Mouse (Mus musculus) embryo, embryonic 11.5 days (tissue): Measurements from ENCODE around the gene Fmnl1.

Experiments
- DNase-seq: peaks from one replicate; pipeline ENCODE4 v3.0.0-alpha.2; 2012; ENCODE audit warnings: low read depth, low spot score

The Fmnl1 gene

DNA sequence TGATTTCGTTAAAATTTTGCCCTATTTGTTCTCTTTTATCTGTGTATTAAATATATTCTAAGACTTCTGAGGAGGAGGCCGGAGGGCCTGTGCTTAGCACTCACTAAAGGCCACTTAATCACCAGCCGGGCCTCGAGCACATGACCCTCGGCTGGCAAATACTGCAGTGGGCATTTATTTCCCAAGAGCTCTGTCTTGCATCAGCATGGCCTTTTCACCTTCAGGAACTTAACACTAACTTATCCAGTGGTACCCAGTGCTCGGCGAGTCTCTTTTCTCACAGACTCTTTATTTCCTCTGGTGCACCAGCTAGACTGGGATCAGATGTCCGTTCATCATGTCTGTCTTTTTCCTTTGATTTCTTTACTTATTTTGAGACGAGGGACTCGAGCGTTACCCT, 10.2 kb upstream of the Fmnl1 start:
- no peak for DNase-seq

DNA sequence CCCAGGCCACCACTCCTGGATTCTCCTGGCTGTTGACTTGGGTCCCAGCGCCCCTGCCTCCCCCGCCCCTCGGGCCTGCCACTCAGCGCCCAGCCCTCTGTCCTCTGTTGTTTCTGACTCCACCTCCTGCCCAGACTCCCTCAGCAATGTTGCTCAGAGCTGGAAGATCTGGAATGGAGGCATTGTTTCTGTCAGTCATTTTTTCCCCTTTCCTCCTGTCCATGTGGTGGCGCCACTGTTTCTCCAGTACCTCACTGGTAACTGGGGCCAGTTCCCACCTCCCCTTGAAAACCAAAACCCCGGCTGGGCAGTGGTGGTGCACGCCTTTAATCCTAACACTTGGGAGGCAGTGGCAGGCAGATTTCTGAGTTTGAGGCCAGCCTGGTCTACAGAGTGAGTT, 9.5 kb upstream of the Fmnl1 start:
- DNase-seq = no peak

DNA sequence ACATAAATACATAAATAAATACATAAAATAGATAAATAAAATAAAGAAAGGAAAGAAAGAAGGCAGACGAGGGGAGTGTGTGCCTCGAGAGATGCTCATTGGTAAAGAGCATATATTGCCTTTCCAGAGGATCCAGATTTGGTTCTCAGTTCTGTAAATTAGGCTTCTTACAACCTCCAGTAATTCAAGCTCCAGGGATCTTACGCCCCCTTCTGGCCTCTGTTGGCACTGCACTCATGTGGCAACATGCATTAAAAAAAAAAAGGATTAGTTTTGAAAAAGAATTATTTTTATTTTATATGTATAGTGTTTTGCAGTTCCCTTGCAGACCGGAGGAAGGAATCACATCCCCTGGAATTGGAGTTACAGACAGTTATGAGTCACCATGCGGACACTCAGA, 8.8 kb upstream of the Fmnl1 start:
- no peak for DNase-seq

DNA sequence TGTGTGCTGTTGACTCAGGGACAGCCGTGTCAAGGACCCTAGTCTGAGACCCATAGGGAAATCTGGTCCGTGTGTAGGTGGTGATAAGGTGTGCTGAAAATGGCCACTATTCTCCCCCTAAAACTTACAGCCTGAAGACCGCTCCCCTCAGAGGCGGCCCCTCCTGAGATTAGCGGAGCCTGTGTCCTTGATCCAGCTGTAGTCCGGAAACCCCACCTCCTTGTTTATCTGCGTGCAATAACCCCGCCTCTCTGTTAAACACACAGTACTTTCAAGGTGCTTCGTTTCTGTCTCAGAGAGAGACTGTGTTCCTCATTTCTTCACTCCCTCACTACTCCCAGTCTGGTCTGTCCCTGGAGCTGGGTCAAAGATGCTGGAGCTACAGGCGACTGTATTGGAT, 6.5 kb upstream of the Fmnl1 start:
- DNase-seq = no peak

DNA sequence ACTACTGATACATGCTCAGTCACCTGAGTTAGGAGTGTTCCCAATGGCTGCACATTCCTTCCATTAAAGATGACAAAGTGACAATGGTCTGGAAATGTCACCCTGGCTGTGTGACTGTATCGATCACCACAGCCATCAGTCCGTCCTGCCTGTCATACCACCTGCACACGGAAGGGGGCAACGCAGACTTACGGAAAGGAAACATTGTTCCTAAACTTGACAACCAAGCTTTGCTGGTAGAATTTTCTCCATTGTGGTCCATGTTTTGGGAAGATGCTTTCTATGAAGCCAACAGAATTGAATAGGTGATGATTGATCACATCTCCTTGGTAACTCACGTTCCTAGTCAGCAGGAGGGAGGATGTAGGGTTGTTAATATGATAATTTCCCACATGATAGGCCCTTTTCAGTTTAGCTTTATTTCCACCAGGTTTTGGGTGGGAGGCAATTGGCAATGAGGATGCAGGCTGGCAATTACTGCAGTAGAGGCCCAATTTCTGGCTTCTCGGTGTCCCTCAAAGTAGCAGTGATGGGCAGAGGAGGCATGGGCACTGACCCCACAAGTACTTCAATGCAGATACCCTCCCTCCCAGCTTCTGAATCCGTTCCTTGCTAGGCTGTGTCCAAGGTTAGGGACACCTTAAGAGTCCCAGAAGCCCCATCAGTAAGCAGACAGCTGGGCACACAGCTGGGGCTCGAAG, 2.1 kb upstream of the Fmnl1 start:
- no peak for DNase-seq

DNA sequence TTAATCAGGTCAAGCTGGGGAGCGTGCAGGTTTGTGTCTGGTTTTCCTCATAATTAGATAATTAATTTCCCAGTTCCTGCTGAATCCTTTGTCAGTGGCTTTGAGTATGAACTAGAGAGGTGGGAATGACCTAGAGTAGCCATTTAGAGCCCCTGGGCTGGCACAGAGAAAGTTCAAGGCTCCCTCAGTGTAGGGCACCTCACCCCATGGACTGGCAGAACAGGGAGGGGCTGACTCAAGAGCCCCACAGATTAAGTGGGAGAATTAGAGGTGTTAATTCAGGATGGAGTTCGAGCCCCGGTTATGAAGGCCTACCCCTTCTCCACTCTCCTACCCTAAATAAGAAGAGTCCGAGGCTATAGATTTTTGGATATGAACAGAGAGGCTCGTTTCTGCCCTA, 1.2 kb upstream of the Fmnl1 start:
- DNase-seq = no peak

DNA sequence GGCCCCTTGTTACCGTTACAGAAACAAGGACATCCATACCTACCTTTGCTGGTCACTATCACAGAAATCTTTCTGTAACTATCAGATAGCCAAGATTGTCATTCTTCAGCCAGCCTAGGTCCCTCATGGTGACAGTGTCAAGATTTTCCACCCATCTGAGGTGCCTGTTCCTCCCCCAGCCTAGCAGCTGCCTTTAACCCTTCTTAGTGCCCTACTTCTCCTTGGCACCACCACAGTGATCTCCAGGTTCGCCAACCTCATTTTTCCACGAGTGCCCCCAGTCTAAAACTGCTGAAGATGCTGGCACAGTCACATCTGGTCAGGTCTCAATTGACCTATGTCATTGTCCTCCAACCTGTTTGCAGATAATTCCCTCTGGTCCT, 805 bp upstream of the Fmnl1 start:
- DNase-seq = no peak

DNA sequence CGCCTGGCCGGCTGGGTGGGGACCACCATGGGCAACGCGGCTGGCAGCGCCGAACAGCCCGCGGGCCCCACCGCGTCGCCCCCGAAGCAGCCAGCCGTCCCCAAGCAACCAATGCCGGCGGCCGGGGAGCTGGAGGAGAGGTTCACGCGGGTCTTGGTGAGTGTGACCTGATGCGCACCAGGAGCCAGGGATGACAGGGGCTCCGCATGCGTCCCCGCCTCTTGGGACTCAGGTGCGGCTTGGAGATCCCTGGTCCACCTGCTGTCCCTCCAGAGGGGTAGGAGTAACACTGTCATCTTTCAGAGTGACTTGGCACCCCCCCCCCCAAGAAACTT, 346 bp downstream of the Fmnl1 start:
- DNase-seq = no peak

DNA sequence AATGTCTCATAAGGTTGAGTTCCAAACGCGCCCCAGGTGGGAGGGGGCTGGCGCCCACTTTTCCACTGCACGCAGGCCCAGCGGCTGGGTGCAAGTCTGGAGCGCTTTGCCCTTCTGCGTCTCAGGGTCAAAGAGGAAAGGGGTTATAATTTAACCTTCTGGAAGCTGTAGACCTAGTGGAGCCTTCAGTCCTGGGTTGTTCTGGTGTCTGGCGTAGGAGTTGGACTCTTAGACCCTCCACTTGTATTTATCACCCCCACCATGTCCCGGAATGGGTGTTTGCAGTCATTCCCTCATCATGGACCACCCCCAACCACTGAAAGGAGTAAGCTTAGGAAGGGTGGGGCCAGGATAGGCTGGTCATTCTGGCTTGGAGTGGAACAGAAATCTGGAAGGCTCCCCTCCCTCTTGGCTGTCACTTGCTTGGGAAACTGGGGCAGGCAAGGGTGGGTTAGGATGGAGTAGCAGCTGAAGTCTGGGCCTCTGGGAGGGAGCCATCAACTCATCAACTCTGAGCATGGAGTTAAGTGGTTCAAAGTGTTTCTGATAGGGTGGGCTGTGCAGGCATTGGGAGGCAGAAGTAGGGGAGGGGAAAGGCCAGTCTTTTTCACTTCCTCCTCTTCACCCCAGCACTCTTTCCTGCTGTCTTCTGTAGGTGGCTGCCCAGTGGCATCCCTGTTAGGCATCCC, 940 bp downstream of the Fmnl1 start:
- no peak for DNase-seq

DNA sequence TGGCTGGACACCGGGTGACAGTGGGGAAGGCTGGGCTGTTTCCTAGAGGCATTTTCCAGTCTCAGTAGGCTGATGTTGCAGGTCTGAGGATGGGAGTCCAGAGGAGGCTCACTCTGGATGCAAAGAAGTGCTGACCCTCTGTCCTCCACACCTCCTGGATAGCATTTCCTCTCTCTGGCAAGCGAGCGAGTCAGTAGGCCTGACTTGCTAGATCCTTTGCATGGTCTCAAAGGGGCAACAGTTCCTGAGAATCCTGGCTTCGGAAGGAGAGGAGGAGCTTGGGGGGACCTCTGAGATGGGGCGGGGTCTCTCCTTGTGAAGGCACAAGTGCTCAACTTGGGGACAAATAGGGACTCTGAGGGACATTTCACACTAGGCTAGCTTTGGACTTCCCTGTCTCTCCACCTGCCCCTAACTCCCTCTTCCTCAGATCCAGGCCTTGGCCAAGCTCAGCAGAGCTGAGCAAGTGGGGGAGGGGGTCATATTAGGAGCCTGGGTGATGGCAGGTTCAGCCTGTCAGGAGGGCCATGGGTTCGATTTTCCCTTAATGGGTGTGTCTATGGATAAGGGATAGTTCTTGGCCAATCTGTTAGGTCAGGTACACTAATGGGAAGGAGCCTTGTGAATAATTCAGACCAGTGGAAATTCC, 1.6 kb downstream of the Fmnl1 start:
- no peak for DNase-seq

DNA sequence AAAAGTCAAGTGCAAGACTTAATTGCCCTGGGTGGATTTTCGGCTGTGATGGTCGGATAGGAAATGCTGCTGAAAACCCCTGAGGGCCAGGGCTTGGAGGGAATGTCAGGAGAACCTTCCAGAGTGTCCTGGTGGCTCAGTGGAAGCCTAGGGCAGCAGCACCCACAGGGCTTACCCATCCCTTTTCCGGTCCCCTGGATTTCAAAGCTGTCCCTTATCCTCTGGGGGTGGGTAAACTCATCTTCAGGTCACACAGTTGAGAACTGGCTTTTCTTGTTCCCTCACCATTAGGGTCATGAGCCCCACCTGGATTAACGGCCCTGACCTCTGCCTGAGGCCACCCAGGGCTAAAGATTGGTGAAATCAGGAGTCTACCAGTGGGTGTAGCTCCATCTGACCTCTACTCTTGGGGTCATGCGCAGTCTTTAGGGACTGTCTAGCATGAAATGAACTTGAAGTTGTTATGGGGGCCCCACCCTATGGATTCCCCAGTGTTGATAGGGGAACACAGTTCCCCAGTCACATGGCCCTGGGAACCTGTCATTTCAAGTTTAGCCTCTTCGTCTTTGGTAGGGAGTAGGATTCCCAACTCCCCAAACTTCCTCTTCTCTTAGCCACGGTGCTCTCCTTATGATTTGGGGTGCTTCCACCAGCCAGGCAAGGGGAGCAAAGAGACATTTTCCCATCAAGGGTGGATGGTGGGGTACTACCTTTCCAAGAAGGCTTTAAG, 2.3 kb downstream of the Fmnl1 start:
- no peak for DNase-seq

DNA sequence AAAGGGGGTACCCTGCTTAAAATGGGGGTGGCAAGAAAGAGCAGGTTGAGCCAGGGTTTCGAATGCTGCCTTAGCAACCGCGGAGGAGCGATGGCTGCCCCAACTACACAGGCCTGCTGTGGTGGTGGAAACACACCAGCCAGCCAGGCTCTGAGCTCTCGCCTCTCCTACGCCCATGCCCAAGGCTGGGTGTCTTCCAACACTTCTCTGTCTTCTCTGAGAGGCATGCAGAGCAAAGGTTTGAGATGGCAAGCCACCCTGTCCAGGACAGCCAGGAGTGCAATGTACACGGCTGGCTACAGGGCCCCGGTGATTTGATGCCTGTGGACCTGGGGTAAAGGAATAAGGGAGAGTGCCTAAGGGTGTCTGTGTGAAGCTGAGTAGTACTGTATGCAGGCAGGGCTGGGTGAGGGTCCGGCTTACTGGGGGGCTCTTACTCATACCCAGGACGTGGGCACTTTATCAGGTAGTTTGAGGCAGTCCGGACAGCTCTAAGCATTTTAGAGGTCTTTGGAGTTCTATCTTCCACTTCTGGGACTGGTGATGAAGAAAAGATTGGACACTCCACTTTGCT, 3.0 kb downstream of the Fmnl1 start:
- no peak for DNase-seq

DNA sequence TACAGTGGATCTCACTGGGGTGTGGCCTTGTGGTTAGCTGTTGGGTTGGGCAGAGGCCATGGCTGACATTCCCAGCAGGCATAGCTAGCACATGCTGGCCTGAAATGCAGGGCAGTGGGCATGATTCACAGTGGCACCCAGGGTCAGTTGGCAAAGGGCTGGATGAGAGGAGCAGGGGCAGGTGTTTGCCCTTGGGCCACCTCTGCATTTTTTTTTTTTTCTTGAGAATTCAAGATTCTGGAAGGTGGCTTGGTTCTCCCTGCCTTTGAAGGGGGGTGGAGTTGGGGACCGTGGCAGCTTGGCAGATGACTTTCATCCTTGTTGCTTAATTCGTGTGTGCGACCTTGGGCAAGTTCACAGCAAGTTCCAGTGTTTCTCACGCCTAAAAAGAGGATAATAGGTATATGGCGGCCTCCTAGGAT, 3.5 kb downstream of the Fmnl1 start:
- no peak for DNase-seq

DNA sequence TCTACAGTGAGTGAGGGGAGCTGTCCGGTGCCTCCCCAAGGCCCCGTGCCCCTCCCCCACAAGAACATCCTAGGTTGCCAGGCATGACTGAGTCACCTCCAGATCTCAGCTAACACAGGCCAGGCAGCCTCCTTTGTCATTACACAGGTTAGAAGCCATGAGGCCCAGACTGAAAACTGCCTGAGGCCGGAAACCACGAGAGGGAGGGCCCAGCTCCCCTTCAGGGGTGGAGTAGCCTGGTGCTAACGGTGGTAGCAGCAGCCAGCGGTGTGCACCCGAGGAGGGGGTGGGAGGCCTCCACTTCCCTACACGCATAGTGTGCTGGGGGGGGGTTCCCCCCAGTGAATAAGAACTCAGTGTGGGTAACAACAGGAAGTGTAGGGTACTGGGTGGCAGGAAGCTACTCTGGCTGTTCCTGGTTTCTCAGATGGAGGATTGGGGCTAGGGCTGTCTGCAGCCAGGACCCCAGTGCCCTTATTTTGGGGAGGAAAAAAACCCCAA, 4.0 kb downstream of the Fmnl1 start:
- DNase-seq = no peak

DNA sequence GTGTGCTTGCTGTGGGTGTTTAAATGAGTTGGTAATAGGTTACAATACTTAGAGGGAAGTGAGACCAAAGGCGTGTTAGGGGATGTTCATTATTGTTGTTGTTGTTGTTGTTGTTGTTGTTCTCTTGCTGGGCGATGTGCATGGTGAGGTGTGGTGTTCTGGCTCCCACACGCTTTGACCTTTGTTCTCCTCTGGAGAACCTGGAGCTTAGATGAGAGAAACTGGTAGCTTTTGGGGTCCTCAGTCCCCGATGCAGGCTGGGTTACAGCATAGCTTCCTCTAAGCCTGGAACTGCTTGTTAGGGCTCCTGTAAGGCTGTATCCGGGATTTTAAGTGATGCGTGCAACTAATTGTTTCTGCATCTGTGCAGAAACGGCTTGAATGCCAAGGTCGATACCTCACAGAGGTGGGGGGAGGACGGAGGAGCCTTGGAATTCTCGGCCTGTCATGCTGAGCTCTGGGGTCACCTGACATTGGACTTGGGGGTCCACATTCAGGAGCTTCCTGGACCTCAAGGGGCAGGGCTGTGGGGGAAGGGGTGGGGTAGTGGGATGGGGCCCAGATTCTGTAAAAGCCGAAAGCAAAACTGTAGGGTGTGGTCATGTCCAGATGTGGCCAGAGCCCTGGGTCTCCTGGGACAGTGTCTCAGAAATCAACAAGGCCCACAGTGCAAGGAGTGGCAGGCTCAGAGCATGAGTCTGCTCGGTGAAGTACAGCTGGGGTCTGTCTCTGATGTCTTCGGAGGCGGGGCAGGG, 5.0 kb downstream of the Fmnl1 start:
- DNase-seq = no peak

DNA sequence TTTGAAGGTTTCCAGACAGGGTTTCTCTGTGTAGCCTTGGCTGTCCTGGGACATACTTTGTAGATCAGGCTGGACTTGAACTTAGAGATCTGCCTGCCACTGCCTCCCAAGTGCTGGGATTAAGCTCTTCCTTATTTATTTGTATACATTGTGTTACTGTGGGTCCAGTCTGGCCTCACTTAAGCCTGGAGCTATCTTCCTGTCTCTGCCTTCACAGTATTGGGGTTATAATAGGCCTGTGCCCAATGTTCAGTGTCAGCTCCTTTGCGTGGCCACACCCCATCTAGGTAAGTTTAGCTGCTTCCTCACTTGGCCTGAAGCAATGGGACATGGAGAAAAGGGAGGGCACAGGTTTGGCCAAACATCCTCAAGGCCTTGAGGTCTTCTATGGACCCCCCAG, 5.6 kb downstream of the Fmnl1 start:
- no peak for DNase-seq

DNA sequence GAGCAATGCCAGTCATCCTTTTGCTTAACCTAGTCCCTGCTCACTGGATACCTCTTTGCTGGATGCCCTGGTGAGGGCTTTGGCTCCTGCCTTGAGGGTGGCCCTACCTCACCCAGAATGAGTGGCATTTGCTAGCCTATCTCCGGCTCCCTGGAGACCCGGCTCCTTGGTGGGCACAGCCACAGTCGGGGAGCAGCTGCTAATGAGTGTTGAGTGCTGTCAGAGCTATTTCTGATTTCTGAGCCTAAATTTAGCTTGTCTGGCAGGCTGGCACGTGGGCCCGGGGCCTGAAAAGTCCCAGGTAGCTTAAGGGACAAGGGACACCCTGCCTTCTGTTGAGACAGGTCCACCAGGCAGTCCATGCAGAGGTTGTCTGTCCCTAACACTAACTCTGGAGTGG, 6.3 kb downstream of the Fmnl1 start:
- DNase-seq = no peak

DNA sequence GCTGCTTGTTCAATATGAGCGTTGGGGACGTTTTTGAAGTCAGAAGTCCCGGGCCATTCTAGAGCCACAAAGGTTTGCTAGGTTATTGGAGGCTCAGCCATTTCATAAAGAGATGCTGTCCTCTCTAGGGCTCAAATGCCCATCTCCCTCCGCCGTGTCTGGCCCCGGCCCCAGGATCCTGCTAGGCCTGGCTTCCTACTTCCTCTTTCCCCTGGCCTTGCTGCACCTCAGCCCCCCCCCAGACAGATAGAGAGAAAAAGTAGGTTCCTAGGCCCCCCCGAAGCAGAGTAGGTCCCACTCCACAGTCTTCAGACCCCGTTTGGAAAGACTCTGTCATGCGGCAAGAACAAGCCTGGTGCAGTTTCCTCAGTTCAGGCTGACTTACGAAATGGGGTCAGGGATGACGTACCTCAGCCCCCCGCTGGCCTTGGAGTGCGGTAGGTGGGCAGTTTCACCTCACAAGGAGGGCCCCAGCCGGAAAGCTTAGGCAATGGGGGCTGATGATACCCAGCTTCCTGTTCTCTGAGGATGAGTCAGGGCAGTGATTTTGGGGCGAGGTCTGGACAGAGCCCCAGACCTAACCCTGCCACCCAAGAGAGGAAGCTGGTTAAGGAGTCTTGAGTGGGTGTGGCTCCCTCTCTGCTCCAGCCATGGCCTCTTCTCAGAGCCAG, 7.0 kb downstream of the Fmnl1 start:
- no peak for DNase-seq

DNA sequence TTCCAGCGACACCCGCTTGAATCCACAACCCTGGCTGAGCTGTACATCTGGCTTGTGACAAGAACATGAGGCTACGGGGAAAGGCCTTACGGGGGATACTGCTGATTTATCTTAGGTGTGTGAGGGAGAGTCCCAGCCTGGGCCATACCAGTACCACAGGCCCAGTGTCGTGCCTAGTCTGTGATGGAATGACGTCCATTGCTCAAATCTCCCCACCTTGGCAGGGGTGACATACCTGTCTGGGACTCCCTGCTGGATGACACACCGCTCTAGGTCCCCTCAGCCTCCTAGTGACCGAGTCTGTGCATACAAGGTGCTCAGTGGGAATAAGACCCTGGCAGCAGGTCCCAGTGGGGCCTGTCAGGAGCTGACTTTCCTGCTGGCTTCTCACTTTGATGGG, 7.8 kb downstream of the Fmnl1 start:
- no peak for DNase-seq

DNA sequence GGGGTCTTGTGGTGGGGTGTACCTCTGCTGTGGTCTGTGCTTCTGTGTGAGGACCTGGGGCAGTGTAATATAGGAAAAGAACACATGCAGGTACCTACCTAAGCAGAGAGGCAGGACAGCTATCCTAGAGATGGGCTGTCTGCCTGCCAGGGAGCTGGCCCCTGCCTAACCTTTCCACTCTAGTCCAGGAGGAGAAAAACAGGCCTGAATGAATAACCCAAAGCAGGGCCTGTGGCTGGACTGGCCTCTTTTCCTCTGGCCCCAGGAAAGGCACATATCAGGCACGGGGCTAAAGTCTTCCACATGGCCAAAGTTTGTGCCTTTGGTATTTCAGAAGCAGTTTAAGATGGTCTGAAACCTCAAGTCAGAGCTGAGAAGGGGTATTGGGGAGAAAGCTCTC, 9.5 kb downstream of the Fmnl1 start:
- no peak for DNase-seq

DNA sequence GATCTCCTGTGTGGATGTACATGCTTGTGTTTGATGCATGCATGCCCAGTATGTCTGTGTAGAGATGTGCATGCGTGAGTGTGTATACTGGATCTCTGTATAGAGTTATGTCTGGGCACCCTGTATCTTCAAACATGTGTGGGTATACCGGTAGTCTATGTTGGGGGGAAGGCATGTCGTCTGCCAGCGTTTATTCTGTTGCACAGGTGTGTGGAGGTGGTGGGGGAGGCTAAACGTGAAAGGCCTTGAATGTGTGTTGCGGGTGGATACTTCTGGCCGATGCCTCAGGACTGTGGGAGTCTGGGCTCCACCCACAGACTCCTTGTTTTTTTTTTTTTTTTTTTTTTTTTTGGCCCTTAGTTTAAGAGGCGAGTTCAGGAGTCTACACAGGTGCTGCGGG, 10.4 kb downstream of the Fmnl1 start:
- no peak for DNase-seq
